In genomic region chr2:131520743-131521142, GRCm38 (mm10) we compare ENCODE assay signal across 23 mouse cellular contexts. TPM values are rescaled to one million over a fixed set of nuclear protein-coding genes. Genes with fewer than 3 reads are reported as not detected.
"Had no signal": no experiment of that assay in that cellular context is flagged by ENCODE, and none has a peak within 500 bp of the region (broad histone marks: within the 10 kb centered on the region; RNA-seq: fewer than 3 reads in every experiment).

No protein-coding gene starts in this region.

- H3K27me3 ChIP-seq: heart, embryonic 12.5 days; hindbrain, embryonic 12.5 days; intestine, embryonic 15.5 days; limb, embryonic 12.5 days; liver, embryonic 13.5 days; liver, embryonic 15.5 days had no signal

- H3K9me3 ChIP-seq: heart, embryonic 10.5 days; heart, embryonic 12.5 days; hindbrain, embryonic 10.5 days; hindbrain, embryonic 12.5 days; intestine, embryonic 15.5 days; limb, embryonic 10.5 days; limb, embryonic 12.5 days; liver, embryonic 13.5 days; liver, embryonic 15.5 days had no signal

- DNase-seq: gastrocnemius, postnatal 14 days; heart, postnatal 10 days; heart, postnatal 4 days; kidney, adult 18-20 months; kidney, adult 8-10 months; kidney, postnatal 10 days; kidney, postnatal 25 days; kidney, postnatal 4 days; liver; liver, embryonic 13.5 days had no signal

- H3K9ac ChIP-seq: heart, embryonic 12.5 days; hindbrain, embryonic 12.5 days; hindbrain, embryonic 14.5 days; intestine, embryonic 15.5 days; limb, embryonic 12.5 days; liver, embryonic 13.5 days; liver, embryonic 15.5 days had no signal

- H3K4me1 ChIP-seq: hindbrain, embryonic 10.5 days; hindbrain, embryonic 12.5 days; intestine, embryonic 15.5 days; limb, embryonic 10.5 days; limb, embryonic 12.5 days had no signal

- H3K4me3 ChIP-seq: heart, embryonic 10.5 days; heart, embryonic 12.5 days; hindbrain, embryonic 10.5 days; hindbrain, embryonic 12.5 days; intestine, embryonic 15.5 days; layer of hippocampus, adult 2 months; left cerebral cortex, adult 2 months; limb, embryonic 10.5 days; limb, embryonic 12.5 days; liver, embryonic 13.5 days; liver, embryonic 15.5 days had no signal

- H3K27ac ChIP-seq: heart, embryonic 10.5 days; hindbrain, embryonic 10.5 days; hindbrain, embryonic 12.5 days; hindbrain, embryonic 14.5 days; intestine, embryonic 15.5 days; layer of hippocampus, adult 2 months; left cerebral cortex, adult 2 months; limb, embryonic 10.5 days; limb, embryonic 12.5 days; liver, embryonic 13.5 days; liver, embryonic 15.5 days had no signal

RNA-seq across cellular contexts. Expression of gene Adra1d, which starts 41.3 kb away (rescaled TPM):
- total RNA-seq: granulocyte monocyte progenitor cell, adult 5-6 weeks had no signal
- polyA plus RNA-seq: inflammation-experienced regulatory T-cells, adult 6 months; limb, embryonic 10.5 days; limb, embryonic 12.5 days had no signal
